Mouse (Mus musculus) thymus, postnatal 36 days (tissue): ENCODE data around the gene Tor1aip2.

ENCODE experiments used
- DNase-seq, 2 experiments: peaks; one replicate each; pipeline ENCODE4 v3.0.0; 2022; ENCODE audit warnings: mixed read lengths in 2 of 2

The Tor1aip2 gene

GRCm38 (mm10) chr1:156112142-156112541, 76.9 kb downstream of the Tor1aip2 start:
- DNase-seq = no peak

GRCm38 (mm10) chr1:156113884-156114499, 78.8 kb downstream of the Tor1aip2 start:
- no peak for DNase-seq

- no peak for DNase-seq
Measured at GRCm38 (mm10) chr1:156116770-156117169, 81.6 kb downstream of the Tor1aip2 start.
